Comparison of ENCODE assay signal across 9 mouse cellular contexts in the genomic region with DNA sequence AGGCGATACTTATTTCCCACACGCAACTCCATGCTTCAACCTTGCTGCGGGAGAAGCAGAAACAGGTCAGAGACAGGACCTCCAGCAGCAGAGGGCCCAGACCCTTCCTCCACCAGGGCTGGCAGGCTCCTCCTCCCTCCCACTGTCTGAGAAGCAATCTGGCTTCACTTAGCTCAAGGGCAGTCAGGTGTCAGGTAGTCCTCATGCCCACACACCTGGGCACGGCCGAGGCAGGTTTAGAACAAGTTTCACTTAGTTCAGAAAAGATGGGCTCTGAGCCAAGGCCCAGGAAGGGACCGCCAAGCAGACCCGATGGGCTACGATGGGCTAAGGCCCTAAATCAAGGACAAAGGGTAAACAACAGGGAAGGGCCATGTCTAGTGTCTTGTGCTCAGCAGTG. TPM values are rescaled to one million over a fixed set of nuclear protein-coding genes. Genes with fewer than 3 reads are reported as not detected.
DNase-seq lines count a peak whose midpoint lies in the region; ATAC-seq lines count a peak whose summit lies in the region.
"Had no signal": no experiment of that assay in that cellular context is flagged by ENCODE, and none has a peak within 500 bp of the region (broad histone marks: within the 10 kb centered on the region; RNA-seq: fewer than 3 reads in every experiment).

No protein-coding gene starts in this region.

- no peak overlapping the region for H3K4me3 ChIP-seq in lung, embryonic 16.5 days (ENCODE audit: low read length)
- no peak overlapping the region for H3K4me3 ChIP-seq in intestine, embryonic 15.5 days (replicated peaks)
- no peak overlapping the region for H3K4me3 ChIP-seq in stomach, embryonic 15.5 days (replicated peaks)

- peaks cover 64% of the 10 kb centered on the region for H3K4me1 ChIP-seq in lung, embryonic 16.5 days (replicated peaks; ENCODE audit: control insufficient read depth, insufficient read depth, low read length)
- H3K4me1 ChIP-seq in intestine, embryonic 15.5 days (replicated peaks) = peaks cover 68% of the 10 kb centered on the region
- H3K4me1 ChIP-seq in stomach, embryonic 15.5 days = peaks cover 53% of the 10 kb centered on the region

- no peaks in the 10 kb centered on the region for H3K9me3 ChIP-seq in lung, embryonic 16.5 days (ENCODE audit: control insufficient read depth, low read length)
- H3K9me3 ChIP-seq in intestine, embryonic 15.5 days = no peaks in the 10 kb centered on the region
- no peaks in the 10 kb centered on the region for H3K9me3 ChIP-seq in stomach, embryonic 15.5 days

- DNase-seq in heart, adult 11 months = peak; percentile 92
- no peak for DNase-seq in heart, postnatal 36 days
- no peak for DNase-seq in lung, adult 18-20 months
- no peak for DNase-seq in retina, postnatal 1 day
- DNase-seq in frontal cortex, postnatal 10 days (ENCODE audit: low spot score in 2 of 2) = no peak
- DNase-seq: left cerebral cortex, postnatal 4 days had no signal

- no peak for ATAC-seq in lung, embryonic 16.5 days (ENCODE audit: low read depth)
- ATAC-seq in intestine, embryonic 15.5 days = no peak
- no peak for ATAC-seq in stomach, embryonic 15.5 days (ENCODE audit: insufficient read depth, low FRiP score, low read depth)

- peak overlapping the region; percentile 15; the same call in 1 of the 2 replicates for H3K9ac ChIP-seq in lung, embryonic 16.5 days (ENCODE audit: low read length)
- 0 out of 2 replicates have a peak overlapping the region, but pooled peaks have one; percentile 17 for H3K9ac ChIP-seq in intestine, embryonic 15.5 days
- H3K9ac ChIP-seq in stomach, embryonic 15.5 days = no peak overlapping the region

- H3K27me3 ChIP-seq in lung, embryonic 16.5 days (ENCODE audit: control insufficient read depth, insufficient read depth, low read depth, low read length) = no peaks in the 10 kb centered on the region
- no peaks in the 10 kb centered on the region for H3K27me3 ChIP-seq in intestine, embryonic 15.5 days (replicated peaks)
- H3K27me3 ChIP-seq in stomach, embryonic 15.5 days (replicated peaks) = no peaks in the 10 kb centered on the region

- H3K36me3 ChIP-seq in lung, embryonic 16.5 days (ENCODE audit: control insufficient read depth, insufficient read depth, low read length) = peaks cover 10% of the 10 kb centered on the region
- peaks cover 28% of the 10 kb centered on the region for H3K36me3 ChIP-seq in intestine, embryonic 15.5 days
- H3K36me3 ChIP-seq in stomach, embryonic 15.5 days = peaks cover 12% of the 10 kb centered on the region; the same call in 1 of the 2 replicates

- 49% methylated on average over 8 of the region's 8 CpGs for WGBS in lung, embryonic 16.5 days
- WGBS in intestine, embryonic 15.5 days = 43% methylated on average over 8 of the region's 8 CpGs
- WGBS in stomach, embryonic 15.5 days = 59% methylated on average over 8 of the region's 8 CpGs

- 0 out of 2 replicates have a peak overlapping the region, but pooled peaks have one; percentile 2 for H3K4me2 ChIP-seq in lung, embryonic 16.5 days (ENCODE audit: low read depth, low read length)
- H3K4me2 ChIP-seq in intestine, embryonic 15.5 days (replicated peaks) = peak overlapping the region; percentile 33
- H3K4me2 ChIP-seq in stomach, embryonic 15.5 days = 0 out of 2 replicates have a peak overlapping the region, but pooled peaks have one; percentile 4

- intact Hi-C loops in heart, postnatal 36 days (cut with DNase I) = no loop called here

- peak overlapping the region; percentile 37 for H3K27ac ChIP-seq in lung, embryonic 16.5 days (ENCODE audit: low read length)
- 0 out of 2 replicates have a peak overlapping the region, but pooled peaks have one; percentile 44 for H3K27ac ChIP-seq in intestine, embryonic 15.5 days
- H3K27ac ChIP-seq in stomach, embryonic 15.5 days = no peak overlapping the region

RNA-seq across cellular contexts. Expression of a gene that starts 16.6 kb away (rescaled TPM):
- total RNA-seq in heart, postnatal 36 days (2021) = 10 to 100 TPM; 55.8 to 60.5 TPM
- 54.7 and 58.0 TPM in 2 replicates for polyA plus RNA-seq in lung, embryonic 16.5 days (2015; fragmentation: Nextera tagmentation; extraction: Ambion mirVana)
- 59.1 and 61.8 TPM in 2 replicates for polyA plus RNA-seq in intestine, embryonic 15.5 days (2015; fragmentation: Nextera tagmentation; extraction: Ambion mirVana)
- 63.7 and 66.0 TPM in 2 replicates for polyA plus RNA-seq in stomach, embryonic 15.5 days (2015; fragmentation: Nextera tagmentation; extraction: Ambion mirVana)

RNA-seq across cellular contexts. Expression of a gene that starts 35.4 kb away (rescaled TPM):
- total RNA-seq in heart, postnatal 36 days (2021) = 10 to 100 TPM; 37.0 to 43.0 TPM
- polyA plus RNA-seq in lung, embryonic 16.5 days (2015; fragmentation: Nextera tagmentation; extraction: Ambion mirVana) = 71.1 and 78.2 TPM in 2 replicates
- 49.4 and 51.0 TPM in 2 replicates for polyA plus RNA-seq in intestine, embryonic 15.5 days (2015; fragmentation: Nextera tagmentation; extraction: Ambion mirVana)
- polyA plus RNA-seq in stomach, embryonic 15.5 days (2015; fragmentation: Nextera tagmentation; extraction: Ambion mirVana) = 58.5 and 59.9 TPM in 2 replicates
